Mouse (Mus musculus) E14TG2a.4 (cell line): ENCODE measurements at regions not wholly inside any gene's neighbourhood (a gene's known extent, or its start where the extent isn't known, plus 50 kb on each side); places are given as distances from the start of the nearest gene placed in this dataset.

Experiments
- H3K27me3 ChIP-seq: 2 replicates; pipeline ENCODE4 v1.6.1; 2014; ENCODE audit warnings: low read length, control low read depth; ENCODE audit not compliant: insufficient read depth
- H3K36me3 ChIP-seq: 2 replicates; pipeline ENCODE4 v1.6.1; 2014; ENCODE audit warnings: low read length, control low read depth; ENCODE audit not compliant: insufficient read depth
- H3K4me1 ChIP-seq: replicated peaks from 2 replicates; pipeline ENCODE4 v1.6.1; 2014; ENCODE audit warnings: low read depth, low read length, control low read depth
- H3K4me3 ChIP-seq: replicated peaks from 2 replicates; pipeline ENCODE4 v1.5.1; 2014; ENCODE audit warnings: mild to moderate bottlenecking, low read length
- H3K9me3 ChIP-seq: 2 replicates; pipeline ENCODE4 v1.6.1; 2014; ENCODE audit warnings: low read length, control low read depth
- CTCF ChIP-seq: conservative IDR thresholded peaks from 2 replicates; pipeline ENCODE4 v1.5.1; 2014; ENCODE audit warnings: low read length
- NANOG ChIP-seq: IDR thresholded peaks from 2 replicates; pipeline ENCODE4 v1.6.1; 2014; ENCODE audit warnings: borderline replicate concordance, low read length, mixed read lengths
- POU5F1 ChIP-seq: IDR thresholded peaks from 2 replicates; pipeline ENCODE4 v1.6.1; 2014; ENCODE audit warnings: low read length, borderline replicate concordance

DNA sequence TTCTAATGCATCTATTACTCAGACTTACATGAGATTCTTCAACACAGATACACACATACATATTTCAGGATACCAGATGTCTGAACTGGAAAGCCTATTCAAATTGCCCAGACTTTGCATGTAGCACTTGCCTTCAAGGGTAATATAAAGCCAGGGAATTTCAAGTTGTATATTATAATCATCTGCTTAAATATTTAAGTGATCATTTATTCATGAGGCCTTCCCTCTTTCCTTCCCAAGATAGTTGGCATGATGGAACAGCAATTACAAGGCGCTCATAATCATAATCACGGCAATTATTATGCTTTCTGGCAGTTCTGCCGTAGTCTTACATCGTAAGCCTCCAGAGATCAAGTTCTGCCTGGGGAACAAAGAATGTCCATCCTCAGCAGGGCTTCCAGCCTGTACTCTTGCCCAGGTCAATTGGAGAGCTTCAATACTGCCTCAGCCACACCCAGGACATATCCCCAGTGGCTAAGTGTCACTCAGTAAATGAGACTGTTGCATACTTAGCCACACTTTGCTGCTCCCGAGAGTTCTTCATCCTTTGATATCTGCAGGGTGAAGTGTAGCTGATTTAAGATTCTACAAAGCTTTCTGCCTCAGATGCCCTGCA is 391.3 kb upstream of the Htr2a start:
- no peaks in the 10 kb centered on the region for H3K27me3 ChIP-seq
- H3K9me3 ChIP-seq = no peaks in the 10 kb centered on the region
- H3K36me3 ChIP-seq = no peaks in the 10 kb centered on the region
- H3K4me3 ChIP-seq = no peak overlapping the region
- TF ChIP-seq POU5F1 = no peak
- no peak for TF ChIP-seq NANOG
- TF ChIP-seq CTCF = no peak
- H3K4me1 ChIP-seq = no peaks in the 10 kb centered on the region

DNA sequence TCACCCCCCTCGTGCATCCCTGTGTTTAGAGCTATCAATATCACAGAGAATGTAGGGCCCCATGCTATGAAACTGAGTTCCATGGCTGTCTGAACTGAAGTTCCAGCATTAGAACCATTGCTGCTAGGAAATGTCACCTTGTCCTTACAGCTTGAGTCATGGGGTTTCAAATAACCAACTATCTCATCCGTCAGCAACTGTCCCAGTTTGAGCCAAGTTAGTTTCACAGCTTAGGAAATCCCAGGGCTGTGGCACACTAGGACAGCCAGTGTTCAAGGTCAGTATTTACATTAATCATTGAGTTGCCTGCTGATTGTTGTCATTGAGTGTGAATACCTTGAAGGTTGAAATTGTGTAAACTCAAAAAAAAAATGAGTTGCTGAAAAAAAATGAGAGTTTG is 390.6 kb upstream of the Htr2a start:
- Histone ChIP-seq H3K4me3 (no peak overlapping the region), H3K9me3 (no peaks in the 10 kb centered on the region), H3K4me1 (no peaks in the 10 kb centered on the region), H3K27me3 (no peaks in the 10 kb centered on the region), H3K36me3 (no peaks in the 10 kb centered on the region)
- no peak for TF ChIP-seq NANOG
- no peak for TF ChIP-seq POU5F1
- TF ChIP-seq CTCF = no peak

DNA sequence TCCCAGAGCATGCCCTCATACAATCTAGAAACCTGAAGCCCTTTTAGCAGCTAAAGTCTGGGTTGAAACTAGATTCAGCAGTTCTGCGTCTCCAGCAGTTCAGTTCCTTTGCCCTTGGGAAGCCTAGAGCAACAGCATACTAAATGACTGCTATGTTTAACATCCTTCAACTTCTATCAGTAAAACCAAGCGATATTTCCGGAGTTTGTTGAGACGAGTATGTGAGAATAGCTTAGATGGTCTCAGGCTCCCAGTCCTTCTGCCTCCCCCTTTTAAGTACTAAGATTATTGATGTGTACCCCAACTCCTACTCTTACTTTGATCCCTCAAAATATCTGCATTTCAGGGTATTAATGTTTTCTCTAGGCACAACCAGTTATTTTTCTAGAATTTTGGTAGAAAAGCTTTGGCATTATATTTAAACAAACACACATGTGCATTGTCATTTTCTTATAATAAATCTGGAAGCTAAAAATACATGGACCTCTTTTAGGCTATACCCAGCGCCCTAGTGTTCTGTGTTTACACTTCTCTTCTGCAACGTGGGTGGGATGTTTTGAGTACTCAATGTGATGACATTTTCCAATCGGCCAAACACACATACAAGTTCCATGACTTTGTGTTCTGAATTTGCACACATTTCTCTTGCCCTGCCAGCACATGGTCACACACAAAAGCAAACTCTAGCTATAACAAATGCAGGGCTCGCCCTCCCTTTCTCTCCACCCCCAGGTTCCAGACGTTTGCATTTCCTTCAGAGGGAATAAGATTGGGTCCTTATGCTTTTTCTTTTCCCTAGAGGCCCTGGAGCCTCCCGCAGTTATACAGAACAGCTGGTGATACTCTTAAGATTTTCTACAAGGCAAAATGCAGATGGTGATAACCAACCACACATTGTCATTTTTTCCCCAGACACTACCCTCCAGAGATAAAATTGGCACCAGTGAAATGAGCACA is 388.2 kb upstream of the Htr2a start:
- Histone ChIP-seq H3K27me3 (no peaks in the 10 kb centered on the region), H3K36me3 (no peaks in the 10 kb centered on the region), H3K4me1 (no peaks in the 10 kb centered on the region), H3K9me3 (no peaks in the 10 kb centered on the region), H3K4me3 (no peak overlapping the region)
- no peak for TF ChIP-seq NANOG
- TF ChIP-seq POU5F1 = no peak
- TF ChIP-seq CTCF = no peak

GRCm38 (mm10) chr14:74255000-74255399 is 385.6 kb upstream of the Htr2a start:
- no peaks in the 10 kb centered on the region for H3K4me1 ChIP-seq
- no peaks in the 10 kb centered on the region for H3K36me3 ChIP-seq
- no peak for TF ChIP-seq CTCF
- TF ChIP-seq POU5F1 = no peak
- no peak for TF ChIP-seq NANOG
- H3K27me3 ChIP-seq = no peaks in the 10 kb centered on the region
- H3K4me3 ChIP-seq = no peak overlapping the region
- no peaks in the 10 kb centered on the region for H3K9me3 ChIP-seq

- no peak for TF ChIP-seq POU5F1
- TF ChIP-seq CTCF = no peak
- no peak for TF ChIP-seq NANOG
- Histone ChIP-seq H3K4me3 (no peak overlapping the region), H3K9me3 (no peaks in the 10 kb centered on the region), H3K4me1 (no peaks in the 10 kb centered on the region), H3K36me3 (no peaks in the 10 kb centered on the region), H3K27me3 (no peaks in the 10 kb centered on the region)
Measured at GRCm38 (mm10) chr14:74259437-74259836, 381.2 kb upstream of the Htr2a start.

DNA sequence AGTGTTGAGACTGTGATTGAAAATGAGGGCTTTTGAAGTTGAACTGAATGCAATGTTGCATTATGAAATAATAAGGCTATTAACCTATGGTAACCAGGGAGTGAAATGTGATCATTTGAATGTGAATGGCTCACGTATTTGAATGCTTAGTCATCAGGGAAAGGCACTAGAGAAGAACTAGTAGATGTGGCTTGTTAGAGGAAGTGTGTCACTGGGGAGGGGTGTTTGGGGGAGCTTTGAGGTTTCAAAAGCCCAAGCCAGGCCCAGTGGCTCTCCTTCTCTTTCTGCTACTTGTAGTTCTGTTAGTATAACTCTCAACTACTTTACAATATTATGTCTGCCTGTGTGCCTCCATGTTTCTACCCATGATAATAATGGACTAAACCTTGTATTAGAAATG is 373.6 kb upstream of the Htr2a start:
- TF ChIP-seq CTCF (no peak), POU5F1 (no peak), NANOG (no peak)
- H3K4me1 ChIP-seq = no peaks in the 10 kb centered on the region
- no peaks in the 10 kb centered on the region for H3K36me3 ChIP-seq
- H3K27me3 ChIP-seq = no peaks in the 10 kb centered on the region
- H3K9me3 ChIP-seq = no peaks in the 10 kb centered on the region
- H3K4me3 ChIP-seq = no peak overlapping the region

- Histone ChIP-seq H3K36me3 (no peaks in the 10 kb centered on the region), H3K4me1 (no peaks in the 10 kb centered on the region), H3K4me3 (no peak overlapping the region), H3K27me3 (no peaks in the 10 kb centered on the region), H3K9me3 (no peaks in the 10 kb centered on the region)
- TF ChIP-seq POU5F1 (no peak), NANOG (no peak), CTCF (no peak)
Measured at GRCm38 (mm10) chr14:74294560-74294959, 346.1 kb upstream of the Htr2a start.

DNA sequence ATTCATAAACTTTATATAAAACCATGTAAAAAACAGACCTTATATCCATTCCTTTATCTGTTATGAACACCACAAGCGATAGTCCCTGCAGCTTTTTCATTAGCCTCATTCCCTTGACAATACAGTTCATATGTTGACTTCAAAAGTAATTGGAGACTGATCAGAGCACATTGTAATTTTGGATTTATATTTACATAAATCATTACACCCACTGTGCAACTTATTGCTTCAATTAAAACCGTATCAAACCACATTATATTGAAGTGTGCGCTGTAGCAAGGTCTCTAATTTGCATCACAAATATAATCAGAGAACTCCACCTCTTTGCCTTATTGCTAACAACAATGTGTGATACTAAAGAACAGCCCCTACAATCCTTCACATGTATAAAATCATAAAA is 336.2 kb upstream of the Htr2a start:
- H3K4me1 ChIP-seq = no peaks in the 10 kb centered on the region
- H3K4me3 ChIP-seq = no peak overlapping the region
- no peak for TF ChIP-seq NANOG
- TF ChIP-seq CTCF = no peak
- no peak for TF ChIP-seq POU5F1
- peaks cover 6% of the 10 kb centered on the region for H3K9me3 ChIP-seq
- H3K36me3 ChIP-seq = no peaks in the 10 kb centered on the region
- H3K27me3 ChIP-seq = no peaks in the 10 kb centered on the region
